Mouse (Mus musculus): ENCODE data around the gene Cavin4. TPM values are rescaled to one million over a fixed set of nuclear protein-coding genes. Genes with fewer than 3 reads are reported as not detected.
"Not testable (repeated sequence)": the region's sequence is repeated elsewhere in the genome, so short reads cannot be mapped to it uniquely, and the experiment has no call there.

The Cavin4 gene
- total RNA-seq, 2 experiments from 2014 or later: 138 to 167 TPM

DNA sequence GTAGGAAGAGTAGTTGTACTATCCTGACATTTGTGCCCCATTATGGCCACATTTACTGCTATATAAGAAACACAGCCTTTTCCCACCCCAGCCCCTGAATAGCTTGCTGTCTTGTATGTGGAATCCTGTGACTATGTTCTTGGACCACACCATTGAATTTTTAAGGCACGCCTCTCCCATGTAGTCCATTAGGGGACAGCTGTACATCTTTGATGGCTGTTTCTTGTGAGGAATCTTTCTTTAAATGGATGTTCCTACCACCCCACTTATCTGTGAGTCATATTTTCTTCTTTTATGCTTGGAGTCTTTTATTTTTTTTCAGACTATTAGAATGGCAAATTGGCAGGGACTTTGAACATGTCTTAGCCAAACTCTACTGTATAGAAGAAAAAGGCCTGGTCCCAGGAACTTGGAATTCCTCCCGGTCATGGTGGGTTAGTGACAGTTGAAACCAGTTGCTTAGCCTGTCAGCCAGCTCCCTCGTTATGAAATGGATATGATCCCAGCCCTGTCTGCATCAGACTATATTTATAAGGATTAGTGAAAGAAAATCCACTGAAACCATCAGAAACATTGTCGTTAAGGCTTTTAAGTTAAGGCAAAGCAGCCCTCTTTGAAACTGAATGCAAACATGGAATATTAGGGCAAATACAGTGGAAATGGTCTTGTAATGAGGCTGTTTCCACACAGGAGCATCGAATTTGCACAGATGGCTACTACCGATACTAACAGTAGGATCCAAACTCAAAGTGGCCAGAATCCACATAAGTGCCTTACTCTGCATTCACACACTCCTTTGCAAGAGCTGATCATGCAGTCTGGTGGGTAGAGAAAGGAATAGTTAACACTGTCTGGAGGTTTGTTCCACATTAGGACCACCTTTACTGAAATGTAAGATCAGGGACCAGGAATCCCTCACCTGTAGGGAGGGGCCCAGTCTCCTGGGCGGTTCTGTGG lies 2.4 kb upstream of the Cavin4 start:
- DNase-seq: no peak
- intact Hi-C loops (cut with DNase I; ENCODE audit: low total_unique reads): no loop called here

GRCm38 (mm10) chr4:48664021-48664420 lies 707 bp downstream of the Cavin4 start:
- intact Hi-C loops (cut with DNase I; ENCODE audit: low total_unique reads): no loop called here
- peak; percentile 8 for DNase-seq

- intact Hi-C loops (cut with DNase I; ENCODE audit: low total_unique reads): no loop called here
- DNase-seq: peak; percentile 6
These were observed 4.0 kb downstream of the Cavin4 start for GRCm38 (mm10) chr4:48667279-48667678.

DNA sequence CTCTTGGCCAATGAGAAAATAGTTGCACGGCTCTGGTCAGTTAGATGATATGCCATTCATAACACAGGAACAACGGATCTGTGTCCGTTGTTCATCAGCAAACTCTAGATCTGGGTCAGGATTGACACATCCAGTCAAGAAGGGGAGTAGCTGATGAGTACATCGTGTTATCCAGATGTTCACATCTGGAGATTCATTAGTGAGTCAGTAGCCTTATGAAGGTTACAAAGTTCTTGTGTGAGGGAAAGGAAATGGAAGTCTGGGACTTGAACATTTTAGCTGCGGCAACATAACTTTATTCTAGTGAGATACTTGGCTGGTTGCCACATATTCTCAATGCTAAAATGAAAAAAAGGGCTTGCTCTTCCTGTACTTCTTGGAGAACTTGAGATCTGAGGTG lies 9.6 kb downstream of the Cavin4 start:
- DNase-seq: no peak
- intact Hi-C loops (cut with DNase I; ENCODE audit: low total_unique reads): no loop called here

GRCm38 (mm10) chr4:48674412-48674811 lies 11.1 kb downstream of the Cavin4 start:
- intact Hi-C loops (cut with DNase I; ENCODE audit: low total_unique reads): no loop called here
- no peak for DNase-seq

GRCm38 (mm10) chr4:48676570-48677185 lies 13.4 kb downstream of the Cavin4 start:
- no peak for DNase-seq
- intact Hi-C loops (cut with DNase I; ENCODE audit: low total_unique reads): loop anchor here (5.0 kb wide), 1 partner anchor 199 kb away; no protein-coding TSS in a partner anchor

- intact Hi-C loops (cut with DNase I; ENCODE audit: low total_unique reads): loop anchor here (5.0 kb wide), 1 partner anchor 200 kb away; no protein-coding TSS in a partner anchor
- DNase-seq: no peak
These were observed 14.0 kb downstream of the Cavin4 start for GRCm38 (mm10) chr4:48677276-48677675.

- intact Hi-C loops (cut with DNase I; ENCODE audit: low total_unique reads): loop anchor here (5.0 kb wide), 1 partner anchor 201 kb away; no protein-coding TSS in a partner anchor
- no peak for DNase-seq
These were observed 14.5 kb downstream of the Cavin4 start for GRCm38 (mm10) chr4:48677812-48678211.

DNA sequence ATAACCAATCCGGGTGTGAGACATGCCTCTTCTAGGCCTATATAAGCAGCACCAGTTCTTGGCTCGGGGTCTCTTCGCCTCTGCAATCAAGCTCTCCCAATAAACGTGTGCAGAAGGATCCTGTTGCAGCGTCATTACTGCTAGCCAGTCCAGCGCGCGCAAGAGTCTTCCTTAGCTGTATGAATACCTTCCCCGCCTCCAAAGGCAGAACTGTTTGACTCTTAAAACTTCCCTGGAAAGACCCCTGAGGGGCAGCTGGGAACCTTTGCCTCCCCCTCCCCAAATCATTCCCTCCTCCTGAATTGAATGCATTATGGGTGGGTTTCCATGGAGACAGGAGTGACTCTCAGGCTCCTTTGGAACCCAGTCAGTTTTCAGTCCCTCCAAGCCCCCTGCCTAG lies 15.5 kb downstream of the Cavin4 start:
- intact Hi-C loops (cut with DNase I; ENCODE audit: low total_unique reads): loop anchor here (5.0 kb wide), 1 partner anchor 201 kb away; no protein-coding TSS in a partner anchor
- DNase-seq: no peak

DNA sequence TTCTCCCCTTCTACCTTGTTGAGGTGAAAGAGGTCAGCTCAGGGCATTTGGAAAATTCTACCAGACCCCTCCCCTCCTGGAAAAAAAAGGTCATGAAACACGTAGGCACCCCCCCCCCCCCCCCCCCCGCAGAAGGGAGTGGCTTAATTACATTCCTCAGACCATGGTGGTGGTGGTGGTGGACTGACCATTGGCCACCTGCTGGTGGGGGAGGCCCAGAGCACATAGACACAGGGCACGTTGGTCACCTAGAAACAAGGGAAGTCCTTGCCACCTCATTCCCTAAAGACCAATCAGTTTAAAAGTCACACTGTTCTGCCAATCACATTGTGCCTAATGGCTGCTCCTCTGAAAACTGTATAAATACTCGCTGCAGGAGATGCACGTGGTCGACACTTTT lies 16.4 kb downstream of the Cavin4 start:
- intact Hi-C loops (cut with DNase I; ENCODE audit: low total_unique reads): loop anchor here (5.0 kb wide), 1 partner anchor 202 kb away; no protein-coding TSS in a partner anchor

GRCm38 (mm10) chr4:48680214-48680613 lies 16.9 kb downstream of the Cavin4 start:
- no peak for DNase-seq
- intact Hi-C loops (cut with DNase I; ENCODE audit: low total_unique reads): no loop called here

More for the DNA sequence above, 16.4 kb downstream of the Cavin4 start:
- not testable (repeated sequence) for DNase-seq

- DNase-seq: no peak
- intact Hi-C loops (cut with DNase I; ENCODE audit: low total_unique reads): no loop called here
These were observed 17.5 kb downstream of the Cavin4 start for GRCm38 (mm10) chr4:48680648-48681343.

GRCm38 (mm10) chr4:48683126-48683525 lies 19.8 kb downstream of the Cavin4 start:
- DNase-seq: no peak
- intact Hi-C loops (cut with DNase I; ENCODE audit: low total_unique reads): no loop called here

GRCm38 (mm10) chr4:48683633-48684209 lies 20.4 kb downstream of the Cavin4 start:
- DNase-seq; intact Hi-C loops (cut with DNase I; ENCODE audit: low total_unique reads): not testable (repeated sequence)

DNA sequence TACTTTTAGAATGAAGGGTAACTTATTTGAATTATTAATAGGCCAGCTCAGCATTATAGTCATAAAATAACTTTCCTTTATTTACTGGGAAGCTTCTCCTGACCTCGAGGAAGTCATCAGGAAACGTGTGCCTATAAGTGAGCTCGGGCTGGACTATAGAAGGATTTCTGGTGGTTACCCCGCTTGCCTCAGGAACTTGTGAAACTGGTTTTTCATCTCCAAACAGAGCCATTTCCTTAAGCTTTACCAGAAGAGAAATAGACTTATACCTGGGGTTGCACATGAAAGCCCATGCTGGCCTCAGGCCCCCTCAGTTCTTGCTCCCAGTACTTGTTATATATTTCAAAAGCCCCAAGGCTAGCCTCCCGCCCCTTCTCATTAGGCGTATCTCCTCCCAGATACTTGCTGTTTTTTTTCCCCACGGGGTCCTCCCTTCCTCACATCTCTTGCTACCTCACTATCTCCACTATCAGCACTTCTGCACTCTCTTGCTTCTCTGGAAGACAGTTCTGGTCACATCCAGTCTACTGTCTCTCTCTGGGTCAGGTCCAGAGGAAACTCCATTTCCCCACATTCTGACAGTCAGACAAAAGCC lies 21.4 kb downstream of the Cavin4 start:
- no peak for DNase-seq
- intact Hi-C loops (cut with DNase I; ENCODE audit: low total_unique reads): no loop called here

DNA sequence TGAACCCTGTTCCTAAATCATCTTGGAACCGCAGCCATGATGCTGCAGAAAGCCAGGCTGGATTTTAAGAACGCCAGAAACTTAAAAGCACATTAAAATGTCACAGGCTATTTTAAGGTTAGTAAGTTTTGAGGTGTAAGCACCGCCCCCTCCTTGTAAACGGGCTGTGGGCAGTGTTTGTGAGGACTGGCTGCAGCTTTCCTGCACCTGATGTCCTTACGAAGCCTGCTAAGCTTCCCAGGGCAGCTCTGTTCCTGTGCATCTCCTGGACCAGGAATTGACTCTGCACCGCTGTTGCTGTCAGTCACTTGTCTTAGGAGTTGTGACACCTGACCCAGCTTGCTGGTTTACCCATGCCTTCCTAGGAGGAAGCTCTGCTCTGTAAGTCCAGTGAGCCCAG lies 24.8 kb downstream of the Cavin4 start:
- peak; percentile 15 for DNase-seq
- intact Hi-C loops (cut with DNase I; ENCODE audit: low total_unique reads): no loop called here

- intact Hi-C loops (cut with DNase I; ENCODE audit: low total_unique reads): loop anchor here (10.0 kb wide), 2 partner anchors 84 to 634 kb away; no protein-coding TSS in a partner anchor
- DNase-seq: peak; percentile 33
These were observed 27.3 kb downstream of the Cavin4 start for GRCm38 (mm10) chr4:48690640-48691039.

DNA sequence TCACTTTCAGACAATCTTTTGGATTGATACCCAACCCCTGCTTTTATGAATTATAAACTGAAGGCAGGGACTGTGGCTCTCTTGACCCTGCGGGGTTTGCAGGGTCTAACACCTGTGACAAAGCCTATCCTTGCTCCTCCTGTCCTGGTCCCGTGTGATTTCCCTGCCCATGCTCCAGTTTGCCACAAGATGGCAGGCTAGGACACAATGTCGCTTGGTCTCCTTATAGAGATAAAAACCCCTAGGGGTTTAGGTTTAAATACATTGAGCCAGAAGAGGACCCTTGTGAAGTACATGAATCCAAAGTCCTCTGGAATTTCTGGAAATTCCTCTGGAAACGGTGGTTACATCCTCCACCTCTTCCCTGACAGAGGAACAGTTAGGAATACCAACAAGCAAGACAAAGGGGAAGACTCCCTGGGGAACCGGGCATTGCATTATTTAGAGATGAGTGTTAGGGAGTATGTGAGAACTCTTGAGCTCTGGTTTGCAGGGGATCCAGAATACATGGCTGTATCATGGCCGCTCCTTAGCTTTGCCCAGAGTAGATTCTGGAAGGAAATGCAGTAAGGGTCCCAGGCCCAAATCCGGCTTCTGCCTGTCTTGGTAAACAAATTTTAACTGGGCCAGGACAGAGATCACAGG lies 28.6 kb downstream of the Cavin4 start:
- intact Hi-C loops (cut with DNase I; ENCODE audit: low total_unique reads): loop anchor here (10.0 kb wide), 2 partner anchors 83 to 633 kb away; no protein-coding TSS in a partner anchor
- peak; percentile 28 for DNase-seq

Data from gastrocnemius, postnatal 14 days (tissue).